Mouse (Mus musculus) bone marrow, adult 2 months (tissue): ENCODE measurements around the gene AA986860.

Experiments
- CTCF ChIP-seq: fragments of 200-500 bp; IDR thresholded peaks from 2 replicates; pipeline ENCODE4 v1.5.1; 2011; ENCODE audit warnings: low read length, control low read depth; ENCODE audit not compliant: control insufficient read depth, insufficient read depth
- POLR2A ChIP-seq: fragments of 200-500 bp; IDR thresholded peaks from 2 replicates; pipeline ENCODE4 v1.6.1; 2011; ENCODE audit warnings: low read depth, mild to moderate bottlenecking, control low read depth, low read length, borderline replicate concordance; ENCODE audit not compliant: control insufficient read depth

DNA sequence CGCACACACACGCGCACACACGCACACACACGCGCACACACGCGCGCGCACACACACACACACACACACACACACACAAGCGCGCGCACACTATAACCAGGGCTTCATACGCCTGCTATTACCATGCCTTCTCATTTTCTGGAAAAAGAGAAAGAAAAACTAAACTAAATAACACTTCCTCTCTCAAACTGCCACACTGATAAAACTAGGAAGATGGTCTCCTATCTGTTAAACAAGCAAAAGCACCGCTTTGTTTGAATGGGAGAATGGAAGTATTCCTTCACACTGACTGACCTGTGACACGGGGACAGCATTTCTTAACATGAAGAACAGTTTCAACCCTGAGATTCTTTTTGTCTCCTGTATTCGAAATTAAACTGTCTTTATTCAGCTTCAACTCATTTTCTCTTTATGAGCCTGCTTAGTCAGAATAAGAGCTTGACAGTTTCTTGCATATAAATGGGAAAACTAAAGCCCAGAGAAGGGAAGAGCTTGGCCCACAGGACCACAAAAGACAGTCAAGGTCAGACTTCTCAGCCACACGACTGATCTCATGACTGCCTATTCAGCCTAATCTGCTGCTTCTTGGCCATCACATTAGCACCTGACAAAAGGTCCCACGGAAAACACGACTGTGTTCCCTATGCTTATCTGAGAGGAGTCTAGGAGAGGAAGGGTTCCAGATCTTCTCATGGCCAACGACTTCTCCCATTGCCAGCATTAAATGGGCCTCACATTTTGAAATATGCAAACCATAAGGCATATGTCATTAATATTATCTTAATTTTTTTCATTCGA lies 21.3 kb upstream of the AA986860 start:
- TF ChIP-seq POLR2A: no peak
- TF ChIP-seq CTCF: no peak
